Mouse (Mus musculus): ENCODE measurements around the gene Pak7.

- TF ChIP-seq CTCF (IDR thresholded peaks at IDR 0.05; ENCODE audit: borderline replicate concordance, extremely low read depth, insufficient read depth, insufficient read length) (no peak), POLR2A (IDR thresholded peaks at IDR 0.05; ENCODE audit: borderline replicate concordance, extremely low read depth, insufficient read depth, insufficient read length, poor library complexity, severe bottlenecking) (no peak)
These were observed 85.6 kb downstream of the Pak7 start for GRCm38 (mm10) chr2:136302201-136302600.

Data from brain, embryonic 14.5 days (tissue).